Mouse (Mus musculus) urinary bladder, adult 2 months (tissue): Measurements from ENCODE around the gene Ifi35. TPM values are rescaled to one million over a fixed set of nuclear protein-coding genes. Genes with fewer than 3 reads are reported as not detected.

Experiments
- polyA plus RNA-seq: library from polyadenylated mRNA; depleted of rRNA; stranded (reverse); fragments of >200 nt; gene quantifications from 2 replicates; pipeline ENCODE4 v1.2.3, GENCODE M21; 2012; rRNA removed

Gene Ifi35
- polyA plus RNA-seq, 1 experiment: 79.9 TPM

Other genes starting within 250 kb of the Ifi35 start
- 45.0 and 45.7 TPM in 2 replicates for gene Ezh1, start 221.9 kb upstream of the Ifi35 start, polyA plus RNA-seq
- 79.5 and 82.0 TPM in 2 replicates for gene Ramp2, start 202.4 kb upstream of the Ifi35 start, polyA plus RNA-seq
- gene Vps25, start 194.7 kb upstream of the Ifi35 start, polyA plus RNA-seq: 73.3 and 91.1 TPM in 2 replicates
- 7.4 and 10.6 TPM in 2 replicates for gene Wnk4, start 187.8 kb upstream of the Ifi35 start, polyA plus RNA-seq
- gene Cntd1, start 169.4 kb upstream of the Ifi35 start, polyA plus RNA-seq: 1.4 and 1.5 TPM in 2 replicates
- 155 and 156 TPM in 2 replicates for gene Coa3, start 169.3 kb upstream of the Ifi35 start, polyA plus RNA-seq
- 147 and 154 TPM in 2 replicates for gene Becn1, start 146.1 kb upstream of the Ifi35 start, polyA plus RNA-seq
- gene Psme3, start 132.2 kb upstream of the Ifi35 start, polyA plus RNA-seq: 60.6 and 68.7 TPM in 2 replicates
- gene Aoc2, start 123.3 kb upstream of the Ifi35 start, polyA plus RNA-seq: 3.8 and 4.8 TPM in 2 replicates
- gene Aoc3, start 117.8 kb upstream of the Ifi35 start, polyA plus RNA-seq: 59.2 and 75.5 TPM in 2 replicates
- not detected in 2 replicates for gene G6pc, start 80.8 kb upstream of the Ifi35 start, polyA plus RNA-seq
- 26.1 and 27.7 TPM in 2 replicates for gene Aarsd1, start 30.8 kb upstream of the Ifi35 start, polyA plus RNA-seq
- gene Gm27029, start 23.6 kb upstream of the Ifi35 start, polyA plus RNA-seq: 0.95 and 1.0 TPM in 2 replicates
- gene Rundc1, start 23.3 kb upstream of the Ifi35 start, polyA plus RNA-seq: 22.1 and 22.9 TPM in 2 replicates
- gene Ptges3l, start 23.1 kb upstream of the Ifi35 start, polyA plus RNA-seq: 21.1 and 28.2 TPM in 2 replicates
- gene Rpl27, start 6.1 kb upstream of the Ifi35 start, polyA plus RNA-seq: 932 and 1,046 TPM in 2 replicates
- 19.2 TPM in 2 replicates for gene Rnd2, start 16.6 kb downstream of the Ifi35 start, polyA plus RNA-seq
- gene Vat1, start 17.8 kb downstream of the Ifi35 start, polyA plus RNA-seq: 172 and 197 TPM in 2 replicates
- 0.43 and 0.59 TPM in 2 replicates for gene Brca1, start 103.5 kb downstream of the Ifi35 start, polyA plus RNA-seq
- gene Nbr1, start 103.7 kb downstream of the Ifi35 start, polyA plus RNA-seq: 85.6 and 91.1 TPM in 2 replicates
- 31.8 and 34.3 TPM in 2 replicates for gene Tmem106a, start 133.8 kb downstream of the Ifi35 start, polyA plus RNA-seq
- gene Gm11634, start 150.8 kb downstream of the Ifi35 start, polyA plus RNA-seq: not detected in 2 replicates
- gene Rdm1, start 178.8 kb downstream of the Ifi35 start, polyA plus RNA-seq: 34.4 and 37.5 TPM in 2 replicates
- 41.9 and 52.2 TPM in 2 replicates for gene Arl4d, start 217.1 kb downstream of the Ifi35 start, polyA plus RNA-seq